In genomic region chr14:61497716-61498490, GRCm38 (mm10) we compare ENCODE assay signal across 7 mouse cellular contexts. TPM values are rescaled to one million over a fixed set of nuclear protein-coding genes. Genes with fewer than 3 reads are reported as not detected.
A peak's percentile ranks its signal among the peaks of the same experiment; 100 is the strongest.
DNase-seq lines count a peak whose midpoint lies in the region; ATAC-seq and TF ChIP-seq lines count a peak whose summit lies in the region.

No protein-coding gene starts in this region.

- peak; percentile 72 for DNase-seq in R1 (ENCODE audit: low read depth, low spot score)
- DNase-seq in cerebellum, adult 8-10 months, result peak; percentile 78
- DNase-seq in frontal cortex, adult 2 months (ENCODE audit: extremely low spot score in 1 of 2, low spot score in 1 of 2), result peak; percentile 11 to 79
- peak; percentile 78 for DNase-seq in hindbrain, embryonic 14.5 days (ENCODE audit: low spot score)
- peak; percentile 65 to 80 for DNase-seq in left cerebral cortex, adult 2 months (ENCODE audit: extremely low spot score in 1 of 2, low spot score in 2 of 2)
- DNase-seq in mesoderm, embryonic 11.5 days (ENCODE audit: low read depth, low spot score), result peak; percentile 75
- peak; percentile 55 for DNase-seq in right cerebral cortex, postnatal 4 days

- H3K4me1 ChIP-seq in hindbrain, embryonic 14.5 days (replicated peaks; ENCODE audit: control insufficient read depth, insufficient read depth, low read length), result no peaks in the 10 kb centered on the region

- H3K9me3 ChIP-seq in hindbrain, embryonic 14.5 days (ENCODE audit: control insufficient read depth, low read length), result no peaks in the 10 kb centered on the region

- 0 out of 2 replicates have a peak, but pooled peaks have one; percentile 59 for ATAC-seq in hindbrain, embryonic 14.5 days (ENCODE audit: low FRiP score)

- no peaks in the 10 kb centered on the region for H3K36me3 ChIP-seq in hindbrain, embryonic 14.5 days (replicated peaks; ENCODE audit: control insufficient read depth, insufficient read depth)

- TF ChIP-seq CTCF in left cerebral cortex, adult 2 months (IDR thresholded peaks at IDR 0.05), result peak; percentile 84

- WGBS in hindbrain, embryonic 14.5 days, result 45% methylated on average over 20 of the region's 20 CpGs

- H3K4me3 ChIP-seq in hindbrain, embryonic 14.5 days (replicated peaks; ENCODE audit: low read length), result no peak overlapping the region
- no peak overlapping the region for H3K4me3 ChIP-seq in left cerebral cortex, adult 2 months

- intact Hi-C loops in left cerebral cortex, adult 2 months (cut with DNase I), result loop anchor here (2.0 kb wide), 2 partner anchors 151 to 167 kb away; no protein-coding TSS in a partner anchor

- H3K9ac ChIP-seq in hindbrain, embryonic 14.5 days, result no peak overlapping the region

- no peak overlapping the region for H3K4me2 ChIP-seq in hindbrain, embryonic 14.5 days (replicated peaks)

- H3K27ac ChIP-seq in hindbrain, embryonic 14.5 days, result no peak overlapping the region
- H3K27ac ChIP-seq in left cerebral cortex, adult 2 months, result no peak overlapping the region

- H3K27me3 ChIP-seq in hindbrain, embryonic 14.5 days (ENCODE audit: control insufficient read depth, insufficient read depth, low read length), result no peaks in the 10 kb centered on the region

RNA-seq across cellular contexts. Expression of gene Kpna3, which starts 58.2 kb away (rescaled TPM):
- polyA plus RNA-seq in frontal cortex, adult 2 months (2012; rRNA removed), result 39.0 and 45.4 TPM in 2 replicates
- 83.7 and 93.7 TPM in 2 replicates for polyA plus RNA-seq in hindbrain, embryonic 14.5 days (2014; fragmentation: Nextera tagmentation; extraction: Ambion mirVana)
- 10 to 100 TPM; 66.1 to 72.7 TPM for total RNA-seq in left cerebral cortex, adult 2 months (2021)

RNA-seq across cellular contexts. Expression of gene Spryd7, which starts 58.8 kb away (rescaled TPM):
- polyA plus RNA-seq in frontal cortex, adult 2 months (2012; rRNA removed), result 33.4 and 35.7 TPM in 2 replicates
- polyA plus RNA-seq in hindbrain, embryonic 14.5 days (2014; fragmentation: Nextera tagmentation; extraction: Ambion mirVana), result 57.2 and 68.5 TPM in 2 replicates
- total RNA-seq in left cerebral cortex, adult 2 months (2021), result 10 to 100 TPM; 44.3 to 45.3 TPM
